Mouse (Mus musculus): ENCODE data around the gene Lat2. TPM values are rescaled to one million over a fixed set of nuclear protein-coding genes. Genes with fewer than 3 reads are reported as not detected.

Gene Lat2
- total RNA-seq, 2 experiments from 2014 or later: 2.5 to 2.6 TPM

DNA sequence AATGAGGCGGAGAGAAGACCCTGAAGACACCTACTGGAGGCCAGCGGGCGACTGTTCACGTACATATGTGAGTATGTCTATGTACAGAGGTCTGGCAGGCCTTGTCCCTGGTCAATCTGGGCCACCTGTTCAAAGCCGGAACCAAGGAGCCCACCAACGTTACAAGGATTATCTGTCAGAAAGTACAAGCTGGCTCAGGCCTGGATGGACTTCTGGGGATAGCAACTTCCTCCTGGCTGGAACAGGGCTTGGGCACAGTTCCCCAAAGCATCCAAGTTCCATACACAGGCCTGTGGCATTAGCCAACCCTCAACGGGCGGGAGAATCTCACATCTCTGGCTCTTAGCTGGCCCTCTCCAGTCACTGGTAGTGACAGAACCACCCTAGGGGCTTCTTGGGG lies 529 bp downstream of the Lat2 start:
- DNase-seq (ENCODE audit: extremely low spot score in 1 of 2, low spot score in 1 of 2): no peak

DNA sequence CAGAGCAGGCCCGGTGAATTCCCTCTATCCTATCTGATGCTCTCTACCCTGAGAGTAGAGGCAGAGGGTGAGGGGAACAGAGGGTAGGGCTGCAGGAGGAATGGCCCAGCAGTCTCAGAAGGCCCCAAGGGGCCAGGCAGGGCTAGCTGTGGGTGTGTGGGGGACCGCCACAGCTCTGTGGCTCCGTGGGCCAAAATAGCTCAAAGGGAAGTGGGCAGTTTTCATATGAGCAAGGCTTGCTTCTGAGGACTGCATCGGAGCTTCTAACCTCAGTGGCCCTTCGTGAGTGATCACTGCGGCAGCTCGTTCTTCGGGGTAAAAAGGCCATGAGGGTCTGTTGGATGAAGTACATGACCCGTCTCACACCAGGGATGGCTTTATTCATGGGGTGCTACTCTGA lies 1.1 kb downstream of the Lat2 start:
- DNase-seq (ENCODE audit: extremely low spot score in 1 of 2, low spot score in 1 of 2): no peak

DNA sequence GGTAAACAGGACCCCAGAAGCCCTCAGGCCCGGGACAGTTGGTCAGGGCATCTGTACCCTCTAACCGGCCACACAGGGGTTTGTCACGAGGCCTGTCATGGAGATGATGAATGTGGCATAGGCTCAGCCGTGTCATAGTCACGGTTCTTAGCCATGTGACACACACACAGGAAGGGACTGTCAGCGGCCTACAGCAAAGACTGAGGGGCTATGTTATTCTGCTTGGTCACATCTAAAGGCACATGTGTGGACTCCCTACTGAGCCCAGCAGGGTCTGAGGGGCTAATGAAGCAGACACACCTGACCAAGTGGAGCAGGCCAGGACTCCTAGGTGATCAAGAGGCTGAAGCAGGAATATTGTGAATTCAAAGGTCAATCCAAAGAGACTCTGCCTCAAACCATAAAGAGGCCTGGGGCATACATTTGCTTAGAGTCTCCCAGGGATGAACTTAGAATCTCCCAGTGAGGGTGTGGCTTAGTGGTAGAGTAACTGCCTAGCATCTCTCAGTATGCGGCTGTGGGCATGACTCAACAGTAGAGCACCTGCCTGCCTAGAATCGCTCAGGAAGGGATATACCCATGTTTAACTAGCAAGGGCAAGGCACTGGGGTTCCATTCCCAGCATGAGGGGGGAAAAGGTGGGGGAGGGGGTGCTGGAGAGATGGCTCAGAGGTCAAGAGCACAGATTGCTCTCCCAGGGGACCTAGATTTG lies 2.9 kb downstream of the Lat2 start:
- DNase-seq (ENCODE audit: extremely low spot score in 1 of 2, low spot score in 1 of 2): no peak

DNA sequence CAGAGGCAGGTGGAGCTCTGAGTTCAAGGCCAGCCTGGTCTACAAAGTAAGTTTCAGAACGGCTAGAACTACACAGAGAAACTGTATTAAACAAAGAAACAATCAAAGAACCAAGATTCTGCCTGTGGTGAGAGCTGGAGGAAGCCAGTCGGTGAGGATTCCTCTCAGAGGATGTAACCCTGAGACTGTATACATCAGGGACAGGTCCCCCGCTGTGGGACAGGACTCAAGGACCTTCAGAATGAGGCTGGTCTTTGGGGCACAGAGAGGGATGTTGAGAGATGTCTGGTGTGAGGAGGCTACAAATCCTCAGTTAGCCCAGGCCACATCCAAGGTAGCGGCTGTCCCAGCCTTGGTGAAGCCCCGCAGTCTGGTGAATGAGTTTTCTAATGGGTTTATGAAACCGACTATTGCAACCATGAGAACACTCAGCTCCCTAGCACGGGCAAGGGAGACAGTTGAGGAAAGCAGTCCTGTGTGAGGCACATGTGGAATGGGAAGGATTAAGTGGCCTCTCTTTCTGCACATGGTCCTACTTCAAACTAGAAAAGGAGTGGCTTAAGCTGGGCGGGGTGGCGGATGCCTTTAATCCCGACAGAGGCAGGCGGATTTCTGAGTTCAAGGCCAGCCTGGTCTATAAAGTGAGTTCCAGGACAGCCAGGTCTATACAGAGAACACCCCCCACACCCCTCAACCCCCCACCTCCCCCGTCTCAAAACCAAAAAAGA lies 4.7 kb downstream of the Lat2 start:
- no peak for DNase-seq (ENCODE audit: extremely low spot score in 1 of 2, low spot score in 1 of 2)

DNA sequence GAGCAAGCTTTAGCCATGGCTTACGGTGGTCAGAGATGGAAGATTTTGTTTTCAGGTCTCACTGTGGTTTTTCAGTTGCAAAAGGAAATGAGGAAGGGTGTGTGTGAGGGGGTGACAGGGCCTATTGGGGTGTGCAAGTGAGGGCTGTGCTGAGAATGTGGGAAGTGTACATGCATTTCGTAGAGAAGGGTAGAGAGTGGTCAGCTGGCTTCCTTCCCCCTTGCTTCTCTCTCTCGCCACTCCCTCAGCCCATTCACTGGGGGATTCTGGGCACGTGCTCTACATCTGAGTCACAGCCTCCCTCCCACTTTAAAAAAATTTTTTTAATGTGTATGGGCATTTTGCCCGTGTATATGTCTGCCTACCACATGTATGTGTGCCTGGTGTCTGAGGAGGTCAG lies 7.7 kb downstream of the Lat2 start:
- DNase-seq (ENCODE audit: extremely low spot score in 1 of 2, low spot score in 1 of 2): no peak

DNA sequence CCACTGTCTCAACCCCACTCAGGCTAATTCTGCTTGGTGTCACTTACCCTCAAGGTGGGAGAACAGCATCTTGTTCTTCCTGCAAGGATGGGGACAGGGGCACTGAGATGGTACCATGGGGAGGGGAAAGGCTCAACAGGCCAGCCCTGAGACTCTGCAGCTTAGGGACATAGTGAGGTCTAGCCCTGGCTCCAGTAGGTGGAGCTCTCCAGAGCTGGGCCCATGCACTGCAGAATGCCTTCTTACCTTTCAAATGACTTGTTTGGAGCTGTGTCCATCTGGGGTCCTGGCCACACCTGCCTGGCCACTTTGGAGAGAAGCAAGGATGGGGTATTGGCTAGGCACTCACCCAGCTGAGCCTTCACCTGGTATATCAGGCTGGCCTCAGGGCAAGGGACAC lies 8.5 kb downstream of the Lat2 start:
- DNase-seq (ENCODE audit: extremely low spot score in 1 of 2, low spot score in 1 of 2): no peak

DNA sequence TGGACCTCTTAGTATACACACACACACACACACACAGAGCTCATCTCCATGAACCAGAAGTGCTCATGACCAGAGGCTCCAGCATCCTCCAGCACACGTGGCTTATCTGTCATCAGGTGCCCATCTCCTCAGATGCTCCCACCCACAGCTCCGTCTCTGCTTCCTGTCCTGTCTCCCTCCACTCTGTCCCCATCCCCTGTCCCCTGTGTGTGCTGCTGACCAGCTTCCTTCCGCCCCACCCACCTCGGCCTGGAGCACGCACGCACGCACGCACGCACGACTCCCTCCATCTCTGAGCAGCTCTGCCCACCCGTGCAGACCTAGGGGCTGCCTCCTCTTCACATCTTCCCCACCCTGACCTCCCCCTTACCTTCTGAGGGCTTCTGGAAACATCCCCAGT lies 10.4 kb downstream of the Lat2 start:
- DNase-seq (ENCODE audit: extremely low spot score in 1 of 2, low spot score in 1 of 2): no peak

DNA sequence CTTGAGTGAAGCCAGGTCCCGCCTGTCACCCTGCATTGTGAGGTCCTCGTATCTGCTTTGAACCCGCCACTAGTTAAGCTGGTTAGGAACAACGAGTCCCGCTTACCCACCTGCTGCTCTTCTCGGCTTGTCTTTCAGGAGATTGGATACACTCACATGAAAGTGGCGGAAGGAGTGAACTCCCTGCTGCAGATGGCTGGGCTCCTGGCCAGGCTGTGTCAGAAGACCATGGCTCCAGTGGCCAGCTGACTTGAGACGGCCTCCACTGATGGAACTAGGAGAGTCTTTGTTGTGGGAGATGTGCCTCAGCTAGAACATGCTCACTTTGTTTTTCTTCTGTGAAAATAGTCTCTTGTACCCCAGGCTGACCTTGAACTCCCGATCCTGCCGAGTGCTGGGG lies 17.1 kb downstream of the Lat2 start:
- no peak for DNase-seq (ENCODE audit: extremely low spot score in 1 of 2, low spot score in 1 of 2)

- no peak for DNase-seq (ENCODE audit: extremely low spot score in 1 of 2, low spot score in 1 of 2)
Measured at GRCm38 (mm10) chr5:134593093-134593492, 21.7 kb downstream of the Lat2 start.

GRCm38 (mm10) chr5:134592026-134592581 lies 22.7 kb downstream of the Lat2 start:
- no peak for DNase-seq (ENCODE audit: extremely low spot score in 1 of 2, low spot score in 1 of 2)

GRCm38 (mm10) chr5:134589900-134590299 lies 24.9 kb downstream of the Lat2 start:
- DNase-seq (ENCODE audit: extremely low spot score in 1 of 2, low spot score in 1 of 2): no peak

- DNase-seq (ENCODE audit: extremely low spot score in 1 of 2, low spot score in 1 of 2): no peak
Measured at GRCm38 (mm10) chr5:134584798-134585197, 30.0 kb downstream of the Lat2 start.

GRCm38 (mm10) chr5:134583884-134584213 lies 31.0 kb downstream of the Lat2 start:
- no peak for DNase-seq (ENCODE audit: extremely low spot score in 1 of 2, low spot score in 1 of 2)

- no peak for DNase-seq (ENCODE audit: extremely low spot score in 1 of 2, low spot score in 1 of 2)
Measured at GRCm38 (mm10) chr5:134583006-134583883, 31.6 kb downstream of the Lat2 start.

DNA sequence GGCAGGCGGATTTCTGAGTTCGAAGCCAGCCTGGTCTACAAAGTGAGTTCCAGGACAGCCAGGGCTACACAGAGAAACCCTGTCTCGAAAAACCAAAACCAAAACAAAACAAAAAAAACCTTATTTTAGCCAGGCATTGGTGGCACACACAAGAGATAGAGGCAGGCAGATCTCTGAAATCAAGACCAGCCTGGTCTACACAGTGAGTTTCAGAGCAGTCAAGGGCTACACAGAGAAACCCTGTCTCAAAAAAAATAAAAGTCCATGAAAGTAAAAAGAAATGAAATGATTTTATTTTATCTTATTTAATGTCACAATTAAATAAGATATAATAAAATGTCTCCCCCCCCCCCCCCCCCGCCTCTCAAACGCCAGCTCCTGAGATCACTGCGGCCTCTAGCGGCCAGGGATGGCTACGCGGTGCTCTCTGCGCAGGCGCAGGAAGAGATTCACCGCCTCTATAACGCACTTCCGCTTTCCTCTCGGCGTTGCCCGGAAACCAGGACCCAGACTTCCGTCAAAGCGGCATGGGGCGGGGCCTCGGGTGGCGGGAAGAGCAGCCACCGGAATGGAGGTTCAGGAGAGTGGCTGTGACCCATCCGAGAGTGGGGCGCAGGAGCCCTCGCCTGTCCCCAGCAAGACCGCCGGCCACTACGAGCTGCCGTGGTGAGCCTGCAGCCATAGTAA lies 32.5 kb downstream of the Lat2 start:
- DNase-seq (ENCODE audit: extremely low spot score in 1 of 2, low spot score in 1 of 2): peak; percentile 85 to 98

- DNase-seq (ENCODE audit: extremely low spot score in 1 of 2, low spot score in 1 of 2): no peak
Measured at GRCm38 (mm10) chr5:134581146-134581545, 33.7 kb downstream of the Lat2 start, which contains the start of gene Rfc2. Gene Rfc2, plus strand, starts transcription at chr5:134581366.

GRCm38 (mm10) chr5:134579135-134579534 lies 35.7 kb downstream of the Lat2 start:
- DNase-seq (ENCODE audit: extremely low spot score in 1 of 2, low spot score in 1 of 2): no peak

- DNase-seq (ENCODE audit: extremely low spot score in 1 of 2, low spot score in 1 of 2): no peak
Measured at GRCm38 (mm10) chr5:134577534-134577933, 37.3 kb downstream of the Lat2 start.

DNA sequence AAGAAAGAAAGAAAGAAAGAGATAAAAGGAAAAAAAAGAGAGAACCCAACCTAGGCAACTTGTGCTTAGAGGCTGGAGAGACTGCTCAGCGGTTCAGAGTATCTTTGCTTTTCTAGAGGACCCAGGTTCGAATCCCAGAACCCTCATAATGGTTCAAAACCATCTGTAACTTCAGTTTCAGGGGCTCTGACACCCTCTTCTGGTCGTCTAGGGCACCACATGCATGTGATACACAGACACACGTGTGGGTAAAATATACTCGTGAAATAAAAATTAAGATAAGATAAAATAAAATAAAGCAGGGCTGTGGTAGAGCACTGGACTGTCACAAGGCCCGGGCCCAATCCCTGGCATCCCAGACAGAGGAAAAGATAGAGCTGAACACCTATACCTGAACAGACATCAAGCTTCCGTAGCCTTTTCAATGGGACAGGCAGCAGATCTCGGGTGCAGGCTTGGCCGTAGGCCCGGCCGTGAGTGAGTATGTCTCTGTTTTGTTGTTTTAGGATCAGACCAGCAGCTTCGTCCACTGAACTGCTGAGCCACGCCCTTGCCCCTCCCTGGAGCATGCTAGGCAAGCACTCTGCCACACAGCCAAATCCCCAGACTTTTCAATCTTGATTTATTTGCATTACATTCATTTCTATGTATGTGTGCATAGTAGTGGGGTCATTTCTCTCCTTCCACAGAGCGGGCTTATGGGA lies 38.2 kb downstream of the Lat2 start:
- DNase-seq (ENCODE audit: extremely low spot score in 1 of 2, low spot score in 1 of 2): no peak

- DNase-seq (ENCODE audit: extremely low spot score in 1 of 2, low spot score in 1 of 2): no peak
Measured at GRCm38 (mm10) chr5:134575833-134576232, 39.0 kb downstream of the Lat2 start.

Data from layer of hippocampus, postnatal 25 days (tissue).